Mouse (Mus musculus): ENCODE results near the gene Gnas.

The Gnas gene

DNA sequence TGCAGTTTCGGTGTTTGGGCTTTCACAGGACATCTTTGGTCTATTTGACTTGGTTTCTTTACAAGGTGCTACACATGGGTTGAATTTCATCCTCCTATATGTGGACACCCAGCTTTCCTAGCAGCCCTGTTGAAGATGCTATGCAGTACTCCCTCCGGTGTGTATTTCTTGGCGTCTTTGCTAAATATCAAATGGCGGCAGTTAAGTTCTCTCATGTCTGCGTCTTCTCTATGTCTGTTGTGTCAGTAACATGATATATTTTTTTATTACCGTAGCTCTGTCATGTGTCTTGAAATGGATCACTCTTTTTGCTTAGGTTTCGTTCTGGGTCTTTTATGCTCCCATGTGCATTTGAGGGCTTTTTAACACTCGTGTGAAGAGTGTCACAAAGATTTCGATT, 96.9 kb downstream of the Gnas start:
- no peak for DNase-seq

DNA sequence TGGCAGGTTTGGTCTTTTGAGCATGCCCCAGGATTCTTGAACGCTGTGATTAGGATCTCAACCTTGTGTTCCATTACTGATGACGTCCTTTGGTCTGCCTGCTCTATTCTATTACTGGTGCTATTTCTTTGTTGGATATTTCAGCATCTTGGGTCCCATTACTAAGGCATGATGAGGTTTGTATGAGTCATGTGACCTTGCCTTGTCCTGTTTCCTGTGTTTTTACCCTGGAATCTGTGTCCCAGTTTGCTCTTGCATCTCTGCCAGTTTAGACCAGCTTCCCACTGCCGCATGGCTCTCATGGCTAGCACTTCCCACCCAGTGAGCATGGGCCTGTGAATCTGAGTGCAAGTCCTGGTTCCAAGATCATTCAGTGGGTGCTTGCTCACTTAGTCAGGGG, 107.8 kb downstream of the Gnas start:
- no peak for DNase-seq

DNA sequence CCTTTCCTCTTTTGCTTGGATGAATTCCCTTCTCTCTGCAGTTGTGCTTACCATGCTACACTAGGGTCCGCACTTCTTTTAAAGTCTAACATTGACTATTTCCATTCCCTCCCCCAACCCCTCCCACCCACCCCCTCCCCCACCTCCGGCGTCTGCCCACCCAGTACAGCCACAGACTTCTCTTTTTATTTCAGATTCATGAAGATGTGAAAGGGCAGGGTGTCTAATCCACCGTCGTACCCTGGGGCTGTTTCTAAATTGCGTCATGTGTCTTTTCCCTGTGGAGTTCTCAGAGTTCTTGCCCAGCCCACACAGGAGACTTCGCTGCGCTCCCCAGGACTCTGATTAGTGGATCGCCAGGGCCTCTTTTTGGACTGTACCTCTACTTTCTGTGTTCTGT, 108.4 kb downstream of the Gnas start:
- no peak for DNase-seq

DNA sequence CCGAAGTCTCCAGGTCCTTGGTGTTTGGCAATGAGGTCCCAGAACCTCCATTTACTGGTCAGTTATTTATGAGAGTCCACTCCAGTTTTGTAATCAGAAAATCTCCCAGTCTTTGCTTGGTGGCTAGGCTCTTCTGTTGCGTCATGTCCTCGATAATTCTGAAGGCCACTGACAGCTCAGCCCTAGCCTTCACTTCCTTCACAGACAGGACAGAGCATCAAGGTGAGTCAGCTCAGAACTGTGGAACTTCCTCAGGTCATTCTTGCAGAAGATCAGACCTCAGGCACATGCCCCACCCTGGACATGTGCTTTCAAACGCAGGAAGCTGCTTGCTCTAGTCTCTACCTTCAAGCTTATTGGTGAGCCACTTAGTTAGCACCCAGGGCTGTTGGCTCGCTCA, 109.3 kb downstream of the Gnas start:
- DNase-seq, result no peak

All from liver (tissue).